Mouse (Mus musculus) gastrocnemius, postnatal 25 days (tissue): ENCODE data around the gene Zc3h12b. TPM values are rescaled to one million over a fixed set of nuclear protein-coding genes. Genes with fewer than 3 reads are reported as not detected.

ENCODE experiments used
- total RNA-seq, 2 experiments: library from RNA; stranded (reverse); gene quantifications; 1 replicate in 1 of 2; 2 replicates in 1 of 2; pipeline ENCODE4 v1.2.3; 2021

The Zc3h12b gene
- total RNA-seq, 2 experiments from 2014 or later, result 0.38 to 0.43 TPM

Other genes starting within 250 kb of the Zc3h12b start
- gene Asb12, start 153.7 kb upstream of the Zc3h12b start, total RNA-seq, result 10 to 100 TPM; 53.5 to 62.5 TPM
- gene Pfn5, start 153.6 kb upstream of the Zc3h12b start, total RNA-seq, result not detected
- gene Zc4h2, start 53.2 kb upstream of the Zc3h12b start, total RNA-seq, result 1 to 10 TPM in 1 of 2 experiments, under 1 TPM in 1; 0.72 to 1.5 TPM
- gene Las1l, start 245.3 kb downstream of the Zc3h12b start, total RNA-seq, result 10 to 100 TPM; 25.9 to 28.3 TPM